ENCODE assay signal across 8 mouse cellular contexts in genomic region chr12:79006478-79007125, GRCm38 (mm10). TPM values are rescaled to one million over a fixed set of nuclear protein-coding genes. Genes with fewer than 3 reads are reported as not detected.
A peak's percentile ranks its signal among the peaks of the same experiment; 100 is the strongest.
DNase-seq lines count a peak whose midpoint lies in the region; ATAC-seq and TF ChIP-seq lines count a peak whose summit lies in the region.

No protein-coding gene starts in this region.

- peak; percentile 45; the same call in 1 of the 2 replicates for TF ChIP-seq CTCF in cerebellum, adult 2 months (IDR thresholded peaks at IDR 0.05; ENCODE audit: borderline replicate concordance, insufficient read depth, low read depth, low read length)

- peak; percentile 83 for ATAC-seq in hindbrain, embryonic 11.5 days (ENCODE audit: low FRiP score)

- H3K4me3 ChIP-seq in cerebellum, adult 2 months (replicated peaks; ENCODE audit: insufficient read depth, low read depth, low read length), result peak overlapping the region; percentile 93
- H3K4me3 ChIP-seq in hindbrain, embryonic 11.5 days (ENCODE audit: low read depth, low read length), result peak overlapping the region; percentile 95

- H3K9me3 ChIP-seq in hindbrain, embryonic 11.5 days (ENCODE audit: control insufficient read depth, low read length), result no peaks in the 10 kb centered on the region

- peak overlapping the region; percentile 82 for H3K4me2 ChIP-seq in hindbrain, embryonic 11.5 days (replicated peaks; ENCODE audit: low read depth, low read length)

- peak; percentile 74 for DNase-seq in MN1 (ENCODE audit: low spot score)
- DNase-seq in cerebellum, adult 2 months, result peak; percentile 75 to 85
- DNase-seq in frontal cortex, postnatal 10 days (ENCODE audit: low spot score in 2 of 2), result peak; percentile 55 to 63
- DNase-seq in hindbrain, embryonic 11.5 days (ENCODE audit: low spot score), result peak; percentile 77
- peak; percentile 47 for DNase-seq in layer of hippocampus, postnatal 25 days (ENCODE audit: extremely low spot score in 1 of 2, low spot score in 1 of 2)
- peak; percentile 56 for DNase-seq in lung, postnatal 36 days
- DNase-seq in right cerebral cortex, adult 18-20 months, result peak; percentile 55
- DNase-seq in urinary bladder, postnatal 36 days (ENCODE audit: low spot score in 2 of 2), result peak; percentile 23 to 43

- peak; percentile 47; the same call in 1 of the 2 replicates for TF ChIP-seq POLR2A in cerebellum, adult 2 months (IDR thresholded peaks at IDR 0.05; ENCODE audit: borderline replicate concordance, insufficient read depth, low read length)

- under 1% methylated on average over 53 of the region's 53 CpGs for WGBS in cerebellum, adult 2 months
- under 1% methylated on average over 51 of the region's 53 CpGs for WGBS in hindbrain, embryonic 11.5 days

- H3K9ac ChIP-seq in hindbrain, embryonic 11.5 days (ENCODE audit: low read depth, low read length), result peak overlapping the region; percentile 88

- H3K36me3 ChIP-seq in hindbrain, embryonic 11.5 days (ENCODE audit: control insufficient read depth, insufficient read depth, low read length), result no peaks in the 10 kb centered on the region

- H3K27me3 ChIP-seq in cerebellum, adult 2 months (ENCODE audit: control insufficient read depth, insufficient read depth, low read length), result no peaks in the 10 kb centered on the region
- no peaks in the 10 kb centered on the region for H3K27me3 ChIP-seq in hindbrain, embryonic 11.5 days (ENCODE audit: control insufficient read depth, insufficient read depth, low read length)

- peaks cover 17% of the 10 kb centered on the region for H3K4me1 ChIP-seq in cerebellum, adult 2 months (ENCODE audit: control insufficient read depth, insufficient read depth, low read length)
- H3K4me1 ChIP-seq in hindbrain, embryonic 11.5 days (replicated peaks; ENCODE audit: control insufficient read depth, insufficient read depth, low read length), result no peaks in the 10 kb centered on the region

- peak overlapping the region; percentile 86 for H3K27ac ChIP-seq in cerebellum, adult 2 months (ENCODE audit: insufficient read depth, low read length)
- peak overlapping the region; percentile 74 for H3K27ac ChIP-seq in hindbrain, embryonic 11.5 days (ENCODE audit: low read depth, low read length)

RNA-seq across cellular contexts. Expression of gene Tmem229b, which starts 0.8 kb away (rescaled TPM):
- 80.8 and 90.8 TPM in 2 replicates for polyA plus RNA-seq in cerebellum, adult 2 months (2012; rRNA removed)
- polyA plus RNA-seq in hindbrain, embryonic 11.5 days (2014; fragmentation: Nextera tagmentation; extraction: Ambion mirVana), result 7.5 and 8.8 TPM in 2 replicates
- total RNA-seq in layer of hippocampus, postnatal 25 days (2021), result 10 to 100 TPM; 34.4 to 39.9 TPM

RNA-seq across cellular contexts. Expression of gene Plekhh1, which starts 22.4 kb away (rescaled TPM):
- polyA plus RNA-seq in cerebellum, adult 2 months (2012; rRNA removed), result 34.2 and 36.7 TPM in 2 replicates
- polyA plus RNA-seq in hindbrain, embryonic 11.5 days (2014; fragmentation: Nextera tagmentation; extraction: Ambion mirVana), result 4.3 and 4.7 TPM in 2 replicates
- 10 to 100 TPM; 21.5 to 21.6 TPM for total RNA-seq in layer of hippocampus, postnatal 25 days (2021)

Comparison
In these comparisons a context has a peak if more than half of its experiments do, and no peak if none do; other contexts are left out.
1. Peak in every context shown above with its lines: DNase-seq, ATAC-seq, H3K4me3 ChIP-seq and H3K27ac ChIP-seq.